Mouse (Mus musculus) ES-Bruce4 (cell line): ENCODE data around the gene Rpl28.

Source experiments
- CTCF ChIP-seq: IDR thresholded peaks from one replicate; pipeline ENCODE4 v1.8.1; 2011; ENCODE audit warnings: low read depth, low read length
- POLR2A ChIP-seq: IDR thresholded peaks from one replicate; pipeline ENCODE4 v1.8.1; 2011; ENCODE audit warnings: low read length; ENCODE audit not compliant: insufficient read depth

GRCm38 (mm10) chr7:4813105-4813791 lies 20.6 kb downstream of the Rpl28 start:
- TF ChIP-seq POLR2A (no peak), CTCF (no peak)
